Mouse (Mus musculus): ENCODE results near the gene Ghrh.

- TF ChIP-seq POLR2A (IDR thresholded peaks at IDR 0.05; ENCODE audit: extremely low read depth, insufficient read depth, low read length) (no peak), CTCF (IDR thresholded peaks at IDR 0.05; ENCODE audit: extremely low read depth, insufficient read depth, low read length) (no peak)
Measured at GRCm38 (mm10) chr2:157392331-157392730, 45.0 kb upstream of the Ghrh start.

Data from cortical plate, adult 2 months (tissue).